Mouse (Mus musculus) thymus, postnatal 36 days (tissue): ENCODE measurements around the gene Isoc2a.

Source experiments
- DNase-seq, 2 experiments: peaks; one replicate each; pipeline ENCODE4 v3.0.0; 2022; ENCODE audit warnings: mixed read lengths in 2 of 2

The Isoc2a gene

DNA sequence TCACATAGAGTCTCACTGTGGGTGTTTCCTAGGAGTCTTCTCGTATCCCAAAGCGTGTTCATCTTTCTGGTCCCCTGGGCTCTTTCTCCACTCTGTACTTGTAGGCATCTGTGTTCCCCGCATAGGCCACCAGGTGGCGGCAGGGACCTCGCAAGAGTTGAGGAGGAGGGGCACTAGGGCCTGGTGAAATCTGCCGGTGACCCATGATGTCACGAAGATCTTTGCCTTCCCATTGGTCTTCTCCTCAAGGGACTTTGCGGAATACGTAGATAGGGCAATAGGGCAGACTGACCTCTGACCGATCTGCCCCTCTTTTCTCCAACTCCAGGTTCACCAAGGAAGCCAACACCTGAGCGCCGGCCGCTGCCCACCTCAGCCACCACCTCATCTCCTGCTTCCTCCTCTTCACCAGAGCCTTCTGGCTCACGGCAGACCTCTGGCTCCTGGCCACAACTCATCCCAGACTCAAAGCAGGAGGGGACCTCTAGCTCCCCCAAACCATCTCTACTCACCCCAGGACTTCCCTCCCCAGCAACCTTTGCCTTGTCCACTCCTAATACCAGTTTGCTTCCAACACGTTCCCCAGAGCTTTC is 66.4 kb downstream of the Isoc2a start:
- DNase-seq, result peak; percentile 89 to 94
